Mouse (Mus musculus) kidney, embryonic 16.5 days (tissue): ENCODE results near the gene Rer1. TPM values are rescaled to one million over a fixed set of nuclear protein-coding genes. Genes with fewer than 3 reads are reported as not detected.

Experiments used
- ATAC-seq: fragments of 200-750 bp; cut with Nextera tagmentation; 2 replicates; pipeline ENCODE4 v1.8.0; 2017; ENCODE audit warnings: moderate TSS enrichment; ENCODE audit not compliant: low FRiP score, low TSS enrichment
- H3K27ac ChIP-seq: fragments of 300-500 bp; sonication (generic); 2 replicates; pipeline ENCODE4 v1.5.1; 2014; ENCODE audit warnings: low read length
- H3K27me3 ChIP-seq: fragments of 300-500 bp; sonication (generic); 2 replicates; pipeline ENCODE4 v1.6.1; 2014; ENCODE audit warnings: low read length, control low read depth, mixed read lengths; ENCODE audit not compliant: insufficient read depth
- H3K36me3 ChIP-seq: fragments of 300-500 bp; sonication (generic); 2 replicates; pipeline ENCODE4 v1.6.1; 2014; ENCODE audit warnings: low read length, control low read depth, mixed read lengths; ENCODE audit not compliant: insufficient read depth
- H3K4me1 ChIP-seq: fragments of 300-500 bp; sonication (generic); 2 replicates; pipeline ENCODE4 v1.6.1; 2014; ENCODE audit warnings: low read length, control low read depth, mixed read lengths; ENCODE audit not compliant: insufficient read depth
- H3K4me2 ChIP-seq: fragments of 300-500 bp; sonication (generic); replicated peaks from 2 replicates; pipeline ENCODE4 v1.6.1; 2014; ENCODE audit warnings: low read depth, low read length
- H3K4me3 ChIP-seq: fragments of 300-500 bp; sonication (generic); 2 replicates; pipeline ENCODE4 v1.5.1; 2014; ENCODE audit warnings: mild to moderate bottlenecking, low read length
- H3K9ac ChIP-seq: fragments of 300-500 bp; sonication (generic); replicated peaks from 2 replicates; pipeline ENCODE4 v1.6.1; 2014; ENCODE audit warnings: low read length
- H3K9me3 ChIP-seq: fragments of 300-500 bp; sonication (generic); 2 replicates; pipeline ENCODE4 v1.6.1; 2016; ENCODE audit warnings: low read length, control low read depth
- WGBS: fragments of 180-500 bp; shearing (Covaris S2); extraction: QIAGEN DNeasy Blood & Tissue Kit; methylation state at CpG from one replicate; pipeline ENCODE4 v1.1.7; 2014; 5-methylcytosine and 5-hydroxymethylcytosine counted together
- polyA plus RNA-seq: library from polyadenylated mRNA; unstranded; fragments of >200 nt; fragmentation: Nextera tagmentation; extraction: Ambion mirVana; gene quantifications from 2 replicates; pipeline ENCODE4 v1.2.1, GENCODE M21; 2015

Gene Rer1
- polyA plus RNA-seq, 1 experiment from 2014 or later = 158 TPM

DNA sequence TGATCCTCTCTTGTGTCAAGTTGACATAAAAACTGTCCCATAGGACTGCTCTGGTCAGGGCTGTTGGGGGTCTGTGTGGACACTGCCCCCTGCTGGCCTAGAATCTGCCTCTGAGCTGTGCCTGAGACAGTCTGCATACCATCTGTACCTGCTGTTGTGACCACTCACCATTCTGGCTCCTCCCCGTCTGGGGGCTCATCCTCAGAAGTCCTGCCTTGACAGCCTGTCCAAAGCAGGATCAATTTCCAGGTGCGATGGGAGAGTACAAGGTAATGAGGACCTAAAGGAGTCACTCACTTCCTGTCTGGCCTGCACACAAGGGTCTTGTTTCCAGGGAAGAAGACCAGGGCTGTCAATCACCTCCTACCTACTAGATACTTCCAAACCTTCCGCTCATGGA, 8.4 kb upstream of the Rer1 start:
- Histone ChIP-seq H3K4me2 (no peak overlapping the region), H3K9ac (no peak overlapping the region), H3K4me3 (no peak overlapping the region), H3K4me1 (peaks cover 9% of the 10 kb centered on the region), H3K36me3 (peaks cover 3% of the 10 kb centered on the region; the same call in 1 of the 2 replicates), H3K27me3 (no peaks in the 10 kb centered on the region), H3K27ac (no peak overlapping the region), H3K9me3 (no peaks in the 10 kb centered on the region)
- 63% methylated on average over 3 of the region's 3 CpGs for WGBS
- ATAC-seq = peak; percentile 62

DNA sequence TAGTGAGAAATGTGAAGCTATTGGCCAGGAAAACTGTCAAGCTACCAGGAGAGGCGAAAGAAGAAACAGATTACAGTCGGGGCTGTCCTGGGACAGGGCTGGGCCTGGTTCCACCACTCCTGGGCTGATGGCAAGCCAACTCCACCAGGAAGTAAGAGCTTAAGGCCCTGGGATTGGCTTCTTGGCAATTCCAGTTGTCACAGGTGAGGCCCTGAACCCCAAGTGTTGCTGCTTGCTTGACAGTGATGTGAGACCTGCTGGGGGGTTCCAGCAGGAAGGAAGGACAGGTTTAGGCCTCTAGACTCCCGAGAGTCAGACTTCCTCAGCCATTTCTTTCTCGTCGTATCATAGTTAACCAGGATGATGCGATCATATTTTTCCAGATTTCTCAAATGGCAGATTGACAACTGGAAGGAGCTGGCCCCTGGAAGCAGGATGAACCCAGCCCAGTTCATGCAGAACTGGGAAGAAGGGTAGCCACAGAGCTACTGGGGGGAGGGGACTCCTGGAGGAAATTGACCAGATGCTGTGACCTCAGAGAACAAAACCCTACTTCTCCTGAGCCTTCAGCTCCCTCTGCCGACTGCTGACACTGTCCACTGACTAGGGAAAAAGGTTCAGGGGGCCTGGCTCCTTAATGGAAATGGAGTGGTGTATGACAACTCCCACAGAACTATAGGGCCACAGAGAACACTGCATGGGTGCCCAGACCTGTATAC, 7.4 kb upstream of the Rer1 start:
- Histone ChIP-seq H3K27ac (no peak overlapping the region), H3K4me2 (no peak overlapping the region), H3K4me3 (no peak overlapping the region), H3K4me1 (peaks cover 9% of the 10 kb centered on the region), H3K9ac (no peak overlapping the region), H3K36me3 (peaks cover 3% of the 10 kb centered on the region; the same call in 1 of the 2 replicates), H3K9me3 (no peaks in the 10 kb centered on the region), H3K27me3 (no peaks in the 10 kb centered on the region)
- ATAC-seq = no peak
- WGBS = 80% methylated on average over 7 of the region's 7 CpGs

DNA sequence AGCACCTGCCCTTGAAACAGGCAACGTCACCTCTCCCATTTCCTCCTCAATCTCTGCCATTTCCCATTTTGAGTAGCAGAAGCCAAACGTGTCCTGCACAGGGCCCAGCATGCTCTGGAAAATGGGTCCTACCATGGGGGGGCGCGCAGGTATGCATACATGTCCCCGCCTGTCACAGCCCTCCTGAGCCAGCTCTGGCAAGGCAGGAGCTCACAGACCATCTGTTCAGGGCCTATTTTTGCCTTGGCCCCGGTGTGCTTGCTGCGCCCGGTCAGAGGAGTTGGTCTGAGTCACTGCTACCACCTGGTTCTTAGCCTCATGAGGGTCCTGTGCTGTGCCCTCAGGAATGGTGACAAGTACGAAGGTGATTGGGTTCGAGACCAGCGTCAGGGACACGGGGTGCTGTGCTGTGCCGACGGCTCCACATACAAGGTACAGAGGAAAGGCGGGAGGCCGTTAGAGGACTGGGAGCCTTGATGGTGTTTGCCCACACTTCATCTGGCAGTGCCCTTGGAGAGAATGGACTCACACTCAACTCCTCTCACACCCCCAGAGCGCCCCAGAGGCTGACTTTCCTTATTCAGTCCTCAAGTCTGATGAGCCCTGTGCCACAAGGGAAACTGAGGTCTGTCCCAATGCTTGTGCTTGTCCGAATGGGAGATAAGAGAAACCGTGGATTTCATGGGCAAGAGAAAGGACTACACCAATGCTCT, 6.7 kb upstream of the Rer1 start:
- Histone ChIP-seq H3K4me1 (peaks cover 9% of the 10 kb centered on the region), H3K36me3 (peaks cover 3% of the 10 kb centered on the region; the same call in 1 of the 2 replicates), H3K27ac (no peak overlapping the region), H3K9ac (no peak overlapping the region), H3K27me3 (no peaks in the 10 kb centered on the region), H3K4me2 (no peak overlapping the region), H3K9me3 (no peaks in the 10 kb centered on the region), H3K4me3 (no peak overlapping the region)
- ATAC-seq = no peak
- WGBS = 90% methylated on average over 19 of the region's 19 CpGs

DNA sequence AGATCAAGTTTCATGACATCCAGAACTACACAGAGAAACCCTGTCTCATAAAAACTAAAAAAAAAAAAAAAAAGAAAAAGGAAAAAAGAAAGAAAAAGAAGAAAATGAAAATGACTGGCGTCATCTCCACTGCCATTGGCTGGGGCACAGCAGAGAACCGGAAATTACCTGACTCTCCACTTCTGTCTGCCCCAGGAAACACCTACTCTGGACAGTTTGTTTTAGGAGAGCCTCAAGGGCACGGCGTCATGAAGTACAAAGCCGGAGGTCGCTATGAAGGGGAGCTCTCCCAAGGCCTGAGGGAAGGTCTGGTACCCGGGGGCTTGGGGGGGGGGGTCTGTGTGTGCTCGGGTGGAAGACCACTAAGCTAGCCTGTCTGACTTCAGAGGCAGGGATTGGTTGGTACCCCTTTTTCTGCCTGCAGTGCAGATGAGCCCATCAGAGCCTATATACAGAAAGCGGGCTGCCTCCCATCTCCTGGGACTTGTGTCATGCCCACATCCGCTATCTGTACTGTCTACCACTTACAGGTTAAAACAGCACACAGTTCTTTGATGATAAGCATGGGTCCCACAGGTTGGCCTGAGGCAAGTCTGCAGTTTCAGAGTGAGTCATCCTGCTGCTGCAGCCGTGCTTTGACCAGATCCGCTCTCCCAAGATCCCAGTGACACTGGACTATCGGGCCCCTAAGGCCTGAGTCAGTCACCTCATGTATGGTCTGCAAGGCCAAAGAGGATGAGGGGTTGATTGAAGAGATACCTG, 4.7 kb upstream of the Rer1 start:
- Histone ChIP-seq H3K9ac (no peak overlapping the region), H3K4me3 (no peak overlapping the region), H3K27me3 (no peaks in the 10 kb centered on the region), H3K4me2 (no peak overlapping the region), H3K27ac (no peak overlapping the region), H3K36me3 (peaks cover 3% of the 10 kb centered on the region; the same call in 1 of the 2 replicates), H3K9me3 (no peaks in the 10 kb centered on the region), H3K4me1 (peaks cover 13% of the 10 kb centered on the region)
- WGBS = 90% methylated on average over 13 of the region's 13 CpGs
- ATAC-seq = no peak

DNA sequence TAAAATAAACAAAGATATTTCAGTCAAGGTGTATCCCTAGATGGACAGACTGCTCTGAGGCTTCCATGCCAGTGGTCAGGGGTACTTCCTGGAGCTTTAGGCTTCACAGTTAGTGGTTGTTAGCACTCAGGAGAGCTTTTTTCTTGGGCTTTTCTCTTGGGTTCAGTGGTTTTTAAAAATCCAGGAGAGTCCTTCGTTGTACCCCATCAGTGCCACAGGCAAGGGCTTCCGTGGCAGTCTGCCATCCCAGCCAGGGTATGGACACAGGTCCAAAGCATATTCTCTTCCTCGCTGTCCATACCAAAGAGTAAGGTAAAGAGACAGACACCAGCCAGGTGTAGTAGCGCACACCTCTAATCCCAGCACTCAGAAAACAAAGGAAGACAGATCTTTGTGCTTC, 4.0 kb upstream of the Rer1 start:
- no peak overlapping the region for H3K27ac ChIP-seq
- H3K4me1 ChIP-seq = peaks cover 11% of the 10 kb centered on the region
- H3K36me3 ChIP-seq = peaks cover 3% of the 10 kb centered on the region; the same call in 1 of the 2 replicates
- no peak overlapping the region for H3K4me3 ChIP-seq
- no peak for ATAC-seq
- H3K4me2 ChIP-seq = no peak overlapping the region
- no peak overlapping the region for H3K9ac ChIP-seq
- no peaks in the 10 kb centered on the region for H3K9me3 ChIP-seq
- no peaks in the 10 kb centered on the region for H3K27me3 ChIP-seq
- WGBS = 93% methylated on average over 4 of the region's 4 CpGs

DNA sequence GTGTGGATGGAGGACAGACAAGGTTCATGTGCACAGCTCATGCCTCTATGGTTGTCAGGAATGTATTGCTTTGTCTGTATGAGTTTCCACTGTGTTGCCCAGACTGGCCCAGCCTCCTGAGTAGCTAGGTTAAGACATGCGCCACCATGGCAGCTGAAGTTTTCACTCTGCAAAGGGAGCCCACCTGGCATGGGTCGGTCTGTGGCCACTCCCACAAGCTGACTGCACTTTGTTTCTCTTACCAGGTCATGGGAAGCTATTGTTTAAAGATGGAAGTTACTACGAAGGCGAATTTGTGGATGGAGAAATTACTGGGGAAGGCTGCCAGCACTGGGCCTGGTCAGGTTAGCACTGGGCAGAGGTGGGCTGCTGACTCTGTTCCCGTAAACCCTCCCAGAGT, 3.1 kb upstream of the Rer1 start:
- WGBS = 87% methylated on average over 5 of the region's 5 CpGs
- peaks cover 3% of the 10 kb centered on the region; the same call in 1 of the 2 replicates for H3K36me3 ChIP-seq
- no peak overlapping the region for H3K27ac ChIP-seq
- no peaks in the 10 kb centered on the region for H3K27me3 ChIP-seq
- peaks cover 20% of the 10 kb centered on the region for H3K4me1 ChIP-seq
- H3K9ac ChIP-seq = no peak overlapping the region
- H3K4me3 ChIP-seq = no peak overlapping the region
- H3K9me3 ChIP-seq = no peaks in the 10 kb centered on the region
- no peak overlapping the region for H3K4me2 ChIP-seq
- ATAC-seq = no peak

DNA sequence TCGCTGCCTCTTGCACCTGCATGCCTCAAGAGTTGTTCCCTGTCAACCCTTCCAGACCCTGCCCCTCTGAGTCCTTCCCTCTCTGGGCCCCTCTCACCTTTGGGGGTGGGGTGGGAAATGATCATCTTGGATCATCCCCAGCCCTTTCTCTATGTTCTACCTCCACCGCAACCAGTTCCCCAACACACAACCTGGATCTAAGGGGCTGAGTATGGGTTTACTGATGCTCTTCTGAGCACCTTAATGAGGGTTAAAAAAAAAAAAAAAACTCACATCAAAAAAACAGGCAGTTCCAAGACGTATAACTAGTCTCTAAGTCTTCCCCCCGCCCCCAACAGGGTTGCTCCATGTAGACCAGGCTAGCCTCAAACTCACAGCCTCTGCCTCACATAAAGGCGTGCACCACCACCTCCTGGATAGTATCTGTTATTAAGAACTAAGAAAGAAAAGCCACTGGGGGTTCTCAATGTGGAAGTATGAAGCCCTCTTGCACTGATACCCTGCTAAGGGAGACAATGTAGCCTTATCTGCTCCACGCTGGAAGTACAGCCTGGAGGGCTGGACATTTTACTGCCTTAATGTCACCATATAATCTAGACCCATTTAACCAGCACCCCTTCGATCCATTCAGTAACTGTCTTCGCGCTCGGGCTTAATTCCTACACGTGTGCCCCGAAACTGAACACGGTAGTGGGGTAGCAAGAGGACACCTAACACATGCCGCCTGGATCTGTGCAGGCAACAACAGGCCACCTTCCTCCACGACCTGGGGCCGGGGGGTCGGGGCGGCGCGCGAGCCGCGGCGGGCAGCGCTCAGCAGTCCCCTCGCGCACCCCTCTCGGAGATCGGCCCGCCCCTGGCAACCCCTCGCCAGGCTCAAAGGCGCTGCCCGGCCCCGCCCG, 725 bp downstream of the Rer1 start:
- Histone ChIP-seq H3K9ac (peak overlapping the region; percentile 89), H3K27me3 (no peaks in the 10 kb centered on the region), H3K27ac (peak overlapping the region; percentile 91), H3K4me2 (peak overlapping the region; percentile 85), H3K4me3 (peak overlapping the region; percentile 76), H3K9me3 (no peaks in the 10 kb centered on the region), H3K4me1 (peaks cover 28% of the 10 kb centered on the region), H3K36me3 (peaks cover 20% of the 10 kb centered on the region)
- WGBS = 5% methylated on average over 35 of the region's 35 CpGs
- ATAC-seq = peak; percentile 77

DNA sequence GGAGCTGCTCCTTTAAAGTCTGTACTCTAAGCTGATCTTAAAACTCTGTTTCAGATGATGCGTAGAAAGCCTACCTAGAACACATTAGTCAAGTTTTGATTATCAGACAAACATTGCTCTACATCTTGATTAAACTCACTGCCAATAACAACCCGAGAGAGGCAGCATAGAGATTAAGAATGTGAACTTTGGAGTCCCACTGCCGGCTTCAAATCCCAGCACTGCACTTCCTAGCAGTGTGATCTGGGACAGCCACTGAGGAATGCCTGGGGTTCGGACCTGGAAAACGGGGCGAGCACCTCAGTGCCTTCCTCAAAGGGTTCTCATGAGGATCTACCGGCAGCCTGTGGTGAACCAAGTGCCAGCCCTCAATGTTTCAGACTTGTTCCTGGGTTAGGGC, 1.8 kb downstream of the Rer1 start:
- Histone ChIP-seq H3K9ac (peak overlapping the region; percentile 89), H3K4me2 (peak overlapping the region; percentile 85; the same call in 1 of the 2 replicates)

DNA sequence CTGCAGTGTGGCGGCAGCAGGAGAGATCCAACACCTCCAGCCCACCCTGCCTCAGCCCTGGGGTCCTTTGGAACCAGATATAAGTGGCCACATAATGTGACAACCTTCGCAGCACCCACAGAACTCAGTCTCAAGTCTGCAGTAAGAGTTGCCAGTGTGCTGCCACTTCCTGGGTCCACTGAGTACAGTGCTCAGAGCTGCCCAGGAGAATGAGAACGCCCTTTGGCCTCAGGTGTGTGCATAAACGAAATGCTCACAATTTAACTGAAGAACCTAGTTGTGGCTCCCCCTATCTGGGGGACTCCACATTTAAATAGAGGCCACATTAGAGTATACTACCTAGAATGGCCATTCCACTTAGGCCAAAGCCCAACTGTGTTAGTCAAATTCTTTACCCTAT, 2.6 kb downstream of the Rer1 start:
- no peak overlapping the region for H3K4me3 ChIP-seq
- no peaks in the 10 kb centered on the region for H3K9me3 ChIP-seq
- H3K4me1 ChIP-seq = peaks cover 28% of the 10 kb centered on the region
- no peak overlapping the region for H3K4me2 ChIP-seq
- peaks cover 32% of the 10 kb centered on the region for H3K36me3 ChIP-seq
- 87% methylated on average over 4 of the region's 4 CpGs for WGBS
- H3K27ac ChIP-seq = no peak overlapping the region
- no peak for ATAC-seq
- no peaks in the 10 kb centered on the region for H3K27me3 ChIP-seq
- no peak overlapping the region for H3K9ac ChIP-seq

More for the DNA sequence above, 1.8 kb downstream of the Rer1 start:
- peaks cover 27% of the 10 kb centered on the region for H3K36me3 ChIP-seq
- no peak for ATAC-seq
- peaks cover 28% of the 10 kb centered on the region for H3K4me1 ChIP-seq
- H3K27ac ChIP-seq = no peak overlapping the region
- 87% methylated on average over 7 of the region's 7 CpGs for WGBS
- H3K9me3 ChIP-seq = no peaks in the 10 kb centered on the region
- no peak overlapping the region for H3K4me3 ChIP-seq
- H3K27me3 ChIP-seq = no peaks in the 10 kb centered on the region
